Mouse (Mus musculus): ENCODE measurements at regions not wholly inside any gene's neighbourhood (a gene's known extent, or its start where the extent isn't known, plus 50 kb on each side); places are given as distances from the start of the nearest gene placed in this dataset.
A peak's percentile ranks its signal among the peaks of the same experiment; 100 is the strongest.

GRCm38 (mm10) chr9:47280598-47280997 lies 249.4 kb upstream of the Cadm1 start:
- Histone ChIP-seq H3K4me3 (replicated peaks; ENCODE audit: low read length) (no peak overlapping the region), H3K9me3 (ENCODE audit: control insufficient read depth, low read length) (no peaks in the 10 kb centered on the region), H3K4me2 (replicated peaks; ENCODE audit: low read depth, low read length, severe bottlenecking) (no peak overlapping the region), H3K9ac (ENCODE audit: low read depth, low read length, severe bottlenecking) (no peak overlapping the region), H3K36me3 (ENCODE audit: control insufficient read depth, insufficient read depth, low read length) (no peaks in the 10 kb centered on the region), H3K27ac (replicated peaks; ENCODE audit: low read depth, low read length) (no peak overlapping the region), H3K4me1 (ENCODE audit: control insufficient read depth, insufficient read depth, low read length) (peaks cover 16% of the 10 kb centered on the region), H3K27me3 (ENCODE audit: control insufficient read depth, insufficient read depth, low read length) (no peaks in the 10 kb centered on the region)
- ATAC-seq (ENCODE audit: low FRiP score, low read depth) (no peak), DNase-seq (ENCODE audit: low spot score) (no peak)
- WGBS: 45% methylated on average over 8 of the region's 8 CpGs
- TF ChIP-seq POLR2A (IDR thresholded peaks at IDR 0.05; ENCODE audit: borderline replicate concordance, extremely low read depth, insufficient read depth, insufficient read length): no peak

GRCm38 (mm10) chr9:47283746-47284455 lies 246.1 kb upstream of the Cadm1 start:
- Histone ChIP-seq H3K4me2 (replicated peaks; ENCODE audit: low read depth, low read length, severe bottlenecking) (no peak overlapping the region), H3K36me3 (ENCODE audit: control insufficient read depth, insufficient read depth, low read length) (no peaks in the 10 kb centered on the region), H3K4me1 (ENCODE audit: control insufficient read depth, insufficient read depth, low read length) (peaks cover 20% of the 10 kb centered on the region), H3K27me3 (ENCODE audit: control insufficient read depth, insufficient read depth, low read length) (no peaks in the 10 kb centered on the region), H3K9ac (ENCODE audit: low read depth, low read length, severe bottlenecking) (no peak overlapping the region), H3K9me3 (ENCODE audit: control insufficient read depth, low read length) (no peaks in the 10 kb centered on the region), H3K4me3 (replicated peaks; ENCODE audit: low read length) (no peak overlapping the region), H3K27ac (replicated peaks; ENCODE audit: low read depth, low read length) (no peak overlapping the region)
- no peak for TF ChIP-seq POLR2A (IDR thresholded peaks at IDR 0.05; ENCODE audit: borderline replicate concordance, extremely low read depth, insufficient read depth, insufficient read length)
- no peak for ATAC-seq (ENCODE audit: low FRiP score, low read depth)
- no peak for DNase-seq (ENCODE audit: low spot score)
- 84% methylated on average over 4 of the region's 4 CpGs for WGBS

- Histone ChIP-seq H3K27me3 (ENCODE audit: control insufficient read depth, insufficient read depth, low read length) (no peaks in the 10 kb centered on the region), H3K27ac (replicated peaks; ENCODE audit: low read depth, low read length) (no peak overlapping the region), H3K4me3 (replicated peaks; ENCODE audit: low read length) (no peak overlapping the region), H3K9me3 (ENCODE audit: control insufficient read depth, low read length) (no peaks in the 10 kb centered on the region), H3K4me1 (ENCODE audit: control insufficient read depth, insufficient read depth, low read length) (peaks cover 4% of the 10 kb centered on the region; the same call in 1 of the 2 replicates), H3K9ac (ENCODE audit: low read depth, low read length, severe bottlenecking) (no peak overlapping the region), H3K36me3 (ENCODE audit: control insufficient read depth, insufficient read depth, low read length) (no peaks in the 10 kb centered on the region), H3K4me2 (replicated peaks; ENCODE audit: low read depth, low read length, severe bottlenecking) (no peak overlapping the region)
- no peak for TF ChIP-seq POLR2A (IDR thresholded peaks at IDR 0.05; ENCODE audit: borderline replicate concordance, extremely low read depth, insufficient read depth, insufficient read length)
- DNase-seq (ENCODE audit: low spot score) (peak; percentile 70), ATAC-seq (ENCODE audit: low FRiP score, low read depth) (peak; percentile 26; the same call in 1 of the 2 replicates)
- WGBS: 52% methylated on average over 9 of the region's 9 CpGs
These were observed 242.8 kb upstream of the Cadm1 start for GRCm38 (mm10) chr9:47286930-47287722.

GRCm38 (mm10) chr9:47288587-47289199 lies 241.3 kb upstream of the Cadm1 start:
- Histone ChIP-seq H3K27ac (replicated peaks; ENCODE audit: low read depth, low read length) (no peak overlapping the region), H3K9me3 (ENCODE audit: control insufficient read depth, low read length) (no peaks in the 10 kb centered on the region), H3K4me2 (replicated peaks; ENCODE audit: low read depth, low read length, severe bottlenecking) (no peak overlapping the region), H3K27me3 (ENCODE audit: control insufficient read depth, insufficient read depth, low read length) (no peaks in the 10 kb centered on the region), H3K4me3 (replicated peaks; ENCODE audit: low read length) (no peak overlapping the region), H3K9ac (ENCODE audit: low read depth, low read length, severe bottlenecking) (no peak overlapping the region), H3K36me3 (ENCODE audit: control insufficient read depth, insufficient read depth, low read length) (no peaks in the 10 kb centered on the region), H3K4me1 (ENCODE audit: control insufficient read depth, insufficient read depth, low read length) (peaks cover 4% of the 10 kb centered on the region; the same call in 1 of the 2 replicates)
- ATAC-seq (ENCODE audit: low FRiP score, low read depth) (no peak), DNase-seq (ENCODE audit: low spot score) (no peak)
- TF ChIP-seq POLR2A (IDR thresholded peaks at IDR 0.05; ENCODE audit: borderline replicate concordance, extremely low read depth, insufficient read depth, insufficient read length): no peak
- WGBS: 59% methylated on average over 7 of the region's 7 CpGs

- TF ChIP-seq POLR2A (IDR thresholded peaks at IDR 0.05; ENCODE audit: borderline replicate concordance, extremely low read depth, insufficient read depth, insufficient read length): no peak
- ATAC-seq (ENCODE audit: low FRiP score, low read depth) (no peak), DNase-seq (ENCODE audit: low spot score) (no peak)
- WGBS: 67% methylated on average over 1 of the region's 1 CpGs
- no peaks in the 10 kb centered on the region for H3K36me3 ChIP-seq (ENCODE audit: control insufficient read depth, insufficient read depth, low read length)
- H3K4me1 ChIP-seq (ENCODE audit: control insufficient read depth, insufficient read depth, low read length): no peaks in the 10 kb centered on the region
- no peaks in the 10 kb centered on the region for H3K27me3 ChIP-seq (ENCODE audit: control insufficient read depth, insufficient read depth, low read length)
- H3K9ac ChIP-seq (ENCODE audit: low read depth, low read length, severe bottlenecking): no peak overlapping the region
- no peak overlapping the region for H3K4me2 ChIP-seq (replicated peaks; ENCODE audit: low read depth, low read length, severe bottlenecking)
- H3K27ac ChIP-seq (replicated peaks; ENCODE audit: low read depth, low read length): no peak overlapping the region
- H3K4me3 ChIP-seq (replicated peaks; ENCODE audit: low read length): no peak overlapping the region
- no peaks in the 10 kb centered on the region for H3K9me3 ChIP-seq (ENCODE audit: control insufficient read depth, low read length)
These were observed 229.3 kb upstream of the Cadm1 start for GRCm38 (mm10) chr9:47300633-47301032.
